Mouse (Mus musculus) stomach, embryonic 15.5 days (tissue): Measurements from ENCODE around the gene Il17f. TPM values are rescaled to one million over a fixed set of nuclear protein-coding genes. Genes with fewer than 3 reads are reported as not detected.
A peak's percentile ranks its signal among the peaks of the same experiment; 100 is the strongest.
"Not testable (repeated sequence)": the region's sequence is repeated elsewhere in the genome, so short reads cannot be mapped to it uniquely, and the experiment has no call there.

Experiments used
- ATAC-seq: fragments of 200-750 bp; cut with Nextera tagmentation; 2 replicates; pipeline ENCODE4 v1.8.0; 2017; ENCODE audit warnings: low read depth, moderate number of reproducible peaks, moderate TSS enrichment; ENCODE audit not compliant: insufficient read depth, low FRiP score
- H3K27ac ChIP-seq: fragments of 300-500 bp; sonication (generic); 2 replicates; pipeline ENCODE4 v1.5.1; 2015; ENCODE audit warnings: mild to moderate bottlenecking, inconsistent platforms
- H3K27me3 ChIP-seq: fragments of 300-500 bp; sonication (generic); replicated peaks from 2 replicates; pipeline ENCODE4 v1.6.1; 2015; ENCODE audit warnings: inconsistent platforms
- H3K36me3 ChIP-seq: fragments of 300-500 bp; sonication (generic); 2 replicates; pipeline ENCODE4 v1.6.1; 2015; ENCODE audit warnings: inconsistent platforms
- H3K4me1 ChIP-seq: fragments of 300-500 bp; sonication (generic); 2 replicates; pipeline ENCODE4 v1.6.1; 2015; ENCODE audit warnings: inconsistent platforms
- H3K4me2 ChIP-seq: fragments of 300-500 bp; sonication (generic); 2 replicates; pipeline ENCODE4 v1.6.1; 2015; ENCODE audit warnings: mild to moderate bottlenecking, inconsistent platforms
- H3K4me3 ChIP-seq: fragments of 300-500 bp; sonication (generic); replicated peaks from 2 replicates; pipeline ENCODE4 v1.5.1; 2015; ENCODE audit warnings: inconsistent platforms
- H3K9ac ChIP-seq: fragments of 300-500 bp; sonication (generic); 2 replicates; pipeline ENCODE4 v1.6.1; 2015; ENCODE audit warnings: inconsistent platforms
- H3K9me3 ChIP-seq: fragments of 300-500 bp; sonication (generic); 2 replicates; pipeline ENCODE4 v1.6.1; 2016; ENCODE audit warnings: inconsistent platforms
- WGBS: fragments of 180-500 bp; shearing (Covaris S2); methylation state at CpG from one replicate; pipeline ENCODE4 v1.1.7; 2015; 5-methylcytosine and 5-hydroxymethylcytosine counted together
- polyA plus RNA-seq: library from polyadenylated mRNA; unstranded; fragments of >200 nt; fragmentation: Nextera tagmentation; extraction: Ambion mirVana; gene quantifications from 2 replicates; pipeline ENCODE4 v1.2.1, GENCODE M21; 2015

The Il17f gene
- polyA plus RNA-seq: 0.12 TPM in 1 of 2 replicates, not detected in the other

- not testable (repeated sequence) for ATAC-seq, H3K9ac ChIP-seq
- WGBS: 100% methylated on average over 1 of the region's 1 CpGs
These were observed at the start of gene Il17f for GRCm38 (mm10) chr1:20790517-20790916. TSS of gene Il17f (minus strand) at chr1:20790617.

GRCm38 (mm10) chr1:20839911-20840310, 49.5 kb upstream of the Il17f start:
- H3K9me3 ChIP-seq: no peaks in the 10 kb centered on the region
- H3K36me3 ChIP-seq: no peaks in the 10 kb centered on the region
- H3K9ac ChIP-seq: no peak overlapping the region
- H3K4me2 ChIP-seq: no peak overlapping the region
- H3K4me1 ChIP-seq: no peaks in the 10 kb centered on the region
- no peaks in the 10 kb centered on the region for H3K27me3 ChIP-seq
- ATAC-seq: no peak
- no peak overlapping the region for H3K4me3 ChIP-seq
- H3K27ac ChIP-seq: no peak overlapping the region
- 80% methylated on average over 3 of the region's 3 CpGs for WGBS

More at GRCm38 (mm10) chr1:20790517-20790916, at the start of gene Il17f:
- H3K36me3 ChIP-seq, H3K4me2 ChIP-seq, H3K9me3 ChIP-seq, H3K4me1 ChIP-seq, H3K4me3 ChIP-seq, H3K27ac ChIP-seq, H3K27me3 ChIP-seq: not testable (repeated sequence)

GRCm38 (mm10) chr1:20836551-20837125, 46.2 kb upstream of the Il17f start:
- Histone ChIP-seq H3K4me3 (no peak overlapping the region), H3K36me3 (no peaks in the 10 kb centered on the region), H3K27me3 (no peaks in the 10 kb centered on the region), H3K27ac (no peak overlapping the region), H3K9ac (no peak overlapping the region), H3K4me2 (no peak overlapping the region), H3K9me3 (no peaks in the 10 kb centered on the region), H3K4me1 (no peaks in the 10 kb centered on the region)
- 77% methylated on average over 3 of the region's 3 CpGs for WGBS
- no peak for ATAC-seq

GRCm38 (mm10) chr1:20833141-20833511, 42.7 kb upstream of the Il17f start:
- 78% methylated on average over 3 of the region's 4 CpGs for WGBS
- Histone ChIP-seq H3K4me3 (no peak overlapping the region), H3K4me2 (no peak overlapping the region), H3K36me3 (no peaks in the 10 kb centered on the region), H3K9me3 (no peaks in the 10 kb centered on the region), H3K27me3 (no peaks in the 10 kb centered on the region), H3K27ac (no peak overlapping the region), H3K9ac (no peak overlapping the region), H3K4me1 (no peaks in the 10 kb centered on the region)
- no peak for ATAC-seq

- Histone ChIP-seq H3K4me1 (no peaks in the 10 kb centered on the region), H3K4me2 (no peak overlapping the region), H3K27ac (no peak overlapping the region), H3K9me3 (no peaks in the 10 kb centered on the region), H3K36me3 (no peaks in the 10 kb centered on the region), H3K4me3 (no peak overlapping the region), H3K27me3 (no peaks in the 10 kb centered on the region), H3K9ac (no peak overlapping the region)
- 0 out of 2 replicates have a peak, but pooled peaks have one; percentile 22 for ATAC-seq
- WGBS: 77% methylated on average over 5 of the region's 5 CpGs
These were observed 42.2 kb upstream of the Il17f start for GRCm38 (mm10) chr1:20832473-20833140.

- 76% methylated on average over 1 of the region's 1 CpGs for WGBS
- Histone ChIP-seq H3K4me3 (no peak overlapping the region), H3K4me1 (no peaks in the 10 kb centered on the region), H3K9ac (no peak overlapping the region), H3K4me2 (no peak overlapping the region), H3K27ac (no peak overlapping the region), H3K27me3 (no peaks in the 10 kb centered on the region), H3K36me3 (no peaks in the 10 kb centered on the region), H3K9me3 (no peaks in the 10 kb centered on the region)
- no peak for ATAC-seq
These were observed 40.1 kb upstream of the Il17f start for GRCm38 (mm10) chr1:20830546-20830945.

GRCm38 (mm10) chr1:20828061-20828460, 37.6 kb upstream of the Il17f start:
- Histone ChIP-seq H3K4me1 (no peaks in the 10 kb centered on the region), H3K27me3 (no peaks in the 10 kb centered on the region), H3K4me2 (no peak overlapping the region), H3K4me3 (no peak overlapping the region), H3K36me3 (no peaks in the 10 kb centered on the region), H3K9ac (no peak overlapping the region), H3K9me3 (no peaks in the 10 kb centered on the region), H3K27ac (no peak overlapping the region)
- no peak for ATAC-seq
- WGBS: 78% methylated on average over 2 of the region's 2 CpGs

- Histone ChIP-seq H3K9ac (no peak overlapping the region), H3K9me3 (no peaks in the 10 kb centered on the region), H3K27ac (no peak overlapping the region), H3K36me3 (no peaks in the 10 kb centered on the region), H3K4me1 (no peaks in the 10 kb centered on the region), H3K4me3 (no peak overlapping the region), H3K4me2 (no peak overlapping the region), H3K27me3 (no peaks in the 10 kb centered on the region)
- no peak for ATAC-seq
These were observed 34.6 kb upstream of the Il17f start for GRCm38 (mm10) chr1:20825036-20825435.

- Histone ChIP-seq H3K9ac (no peak overlapping the region), H3K9me3 (no peaks in the 10 kb centered on the region), H3K36me3 (no peaks in the 10 kb centered on the region), H3K4me2 (no peak overlapping the region), H3K27me3 (no peaks in the 10 kb centered on the region), H3K4me3 (no peak overlapping the region), H3K27ac (no peak overlapping the region), H3K4me1 (no peaks in the 10 kb centered on the region)
- ATAC-seq: no peak
- 75% methylated on average over 2 of the region's 2 CpGs for WGBS
These were observed 33.5 kb upstream of the Il17f start for GRCm38 (mm10) chr1:20823906-20824305.

GRCm38 (mm10) chr1:20823471-20823870, 33.1 kb upstream of the Il17f start:
- 68% methylated on average over 4 of the region's 4 CpGs for WGBS
- peaks cover 3% of the 10 kb centered on the region for H3K4me1 ChIP-seq
- no peak for ATAC-seq
- H3K9me3 ChIP-seq: no peaks in the 10 kb centered on the region
- H3K9ac ChIP-seq: no peak overlapping the region
- H3K4me2 ChIP-seq: no peak overlapping the region
- no peaks in the 10 kb centered on the region for H3K27me3 ChIP-seq
- no peak overlapping the region for H3K4me3 ChIP-seq
- no peaks in the 10 kb centered on the region for H3K36me3 ChIP-seq
- H3K27ac ChIP-seq: no peak overlapping the region

GRCm38 (mm10) chr1:20820959-20821358, 30.5 kb upstream of the Il17f start:
- Histone ChIP-seq H3K4me3 (no peak overlapping the region), H3K9me3 (no peaks in the 10 kb centered on the region), H3K4me1 (peaks cover 10% of the 10 kb centered on the region), H3K4me2 (no peak overlapping the region), H3K9ac (no peak overlapping the region), H3K27ac (no peak overlapping the region), H3K27me3 (no peaks in the 10 kb centered on the region), H3K36me3 (peaks cover 9% of the 10 kb centered on the region)
- WGBS: 88% methylated on average over 4 of the region's 4 CpGs
- ATAC-seq: no peak

GRCm38 (mm10) chr1:20819771-20820605, 29.6 kb upstream of the Il17f start, which contains the start of gene Mcm3:
TSS of gene Mcm3 (minus strand) at chr1:20820312.
- Histone ChIP-seq H3K4me1 (peaks cover 10% of the 10 kb centered on the region), H3K4me2 (peak within 1 kb of the TSS; percentile 78), H3K27me3 (no peaks in the 10 kb centered on the region), H3K4me3 (peak within 1 kb of the TSS; percentile 78), H3K9me3 (no peaks in the 10 kb centered on the region), H3K27ac (peak within 1 kb of the TSS; percentile 59; the same call in 1 of the 2 replicates), H3K9ac (peak within 1 kb of the TSS; percentile 84), H3K36me3 (peaks cover 13% of the 10 kb centered on the region)
- under 1% methylated on average over 52 of the region's 52 CpGs for WGBS
- peak; percentile 99 for ATAC-seq
